Mouse (Mus musculus) neutrophil, adult 59 days (primary cell): ENCODE results near the gene Stxbp4. TPM values are rescaled to one million over a fixed set of nuclear protein-coding genes. Genes with fewer than 3 reads are reported as not detected.

Source experiments
- total RNA-seq, 2 experiments: library from RNA; stranded (reverse); gene quantifications; 1 replicate in 1 of 2; 2 replicates in 1 of 2; pipeline ENCODE4 v1.2.4; 2023

Stxbp4 gene
- 1 to 10 TPM; 1.2 to 2.1 TPM for total RNA-seq

DNA sequence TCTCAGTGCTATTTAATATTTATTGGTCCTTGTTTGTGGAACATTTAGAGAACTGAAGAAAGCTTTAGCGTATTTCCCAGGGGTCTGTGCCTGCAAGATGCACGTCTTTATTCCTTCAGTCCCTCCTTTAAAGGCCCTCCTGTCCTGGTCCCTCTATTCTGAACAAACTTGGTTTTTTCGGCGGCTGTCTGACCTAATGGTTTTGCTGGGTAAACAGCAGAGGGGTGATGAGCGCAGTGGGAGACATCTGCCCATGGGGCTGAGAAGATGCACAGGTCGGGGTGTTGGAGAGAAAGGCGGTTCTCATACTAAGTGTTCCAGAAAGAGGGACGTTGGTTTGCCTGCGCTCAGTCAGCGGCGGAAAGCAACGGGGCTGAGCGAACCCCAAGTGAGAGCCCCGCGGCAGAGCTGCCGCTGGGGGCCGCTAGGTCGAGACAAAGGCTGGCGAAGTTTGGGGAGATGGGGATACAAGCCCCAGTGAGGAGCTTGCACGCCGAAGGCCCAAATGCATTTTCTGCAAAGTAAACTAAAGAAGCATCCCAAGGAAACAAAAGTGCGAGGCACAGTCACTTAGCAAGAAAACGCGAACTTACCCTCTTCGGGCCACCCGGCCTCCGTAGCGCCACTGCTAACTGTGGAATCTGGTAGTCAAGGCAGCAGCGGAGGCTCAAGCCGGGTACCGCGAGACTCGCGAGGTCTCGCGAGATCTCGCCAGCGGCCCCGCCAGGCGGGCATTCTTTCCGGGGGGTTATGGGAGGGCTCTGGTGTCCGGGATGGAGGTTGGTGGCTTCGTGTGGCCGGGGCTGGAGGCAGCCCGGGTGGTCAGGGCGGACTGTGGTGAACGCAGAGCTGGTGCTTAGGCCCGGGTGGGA, at the start of gene Stxbp4, which contains the start of gene Cox11:
Gene Stxbp4 (minus strand): TSS at position 645 of the 872 bp plus-strand sequence.
Gene Cox11 (plus strand): TSS at position 734 of the 872 bp plus-strand sequence.

Other genes starting within 250 kb of the Stxbp4 start
- 1 to 10 TPM; 1.2 to 4.0 TPM for gene Hlf, start 247.2 kb downstream of the Stxbp4 start, total RNA-seq
- gene Cox11, start 89 bp upstream of the Stxbp4 start, total RNA-seq, result 1 to 10 TPM; 7.7 to 8.2 TPM
- gene Tom1l1, start 50.3 kb upstream of the Stxbp4 start, total RNA-seq, result 1 to 10 TPM; 2.7 to 4.5 TPM